Mouse (Mus musculus) G1E (cell line): ENCODE data around the gene Dok5. TPM values are rescaled to one million over a fixed set of nuclear protein-coding genes. Genes with fewer than 3 reads are reported as not detected.

ENCODE experiments used
- ATAC-seq: 2 replicates; pipeline ENCODE4 v1.8.0; 2016; ENCODE audit warnings: mild to moderate bottlenecking; ENCODE audit not compliant: insufficient number of reproducible peaks, poor library complexity, low FRiP score, severe bottlenecking; ENCODE audit errors: extremely low read depth
- DNase-seq: peaks from one replicate; pipeline ENCODE4 v3.0.0; 2012; ENCODE audit warnings: low spot score
- H3K27me3 ChIP-seq: 2 replicates; pipeline ENCODE4 v1.6.1; 2012; ENCODE audit warnings: mild to moderate bottlenecking, low read length, inconsistent platforms; ENCODE audit not compliant: insufficient read depth
- H3K36me3 ChIP-seq: replicated peaks from 2 replicates; pipeline ENCODE3; 2012; ENCODE audit warnings: mild to moderate bottlenecking, inconsistent platforms
- H3K4me1 ChIP-seq: 2 replicates; pipeline ENCODE4 v1.6.1; 2012; ENCODE audit warnings: low read depth, low read length, inconsistent platforms, mixed read lengths; ENCODE audit not compliant: insufficient read depth
- H3K4me3 ChIP-seq: 2 replicates; pipeline ENCODE4 v1.5.1; 2012; ENCODE audit warnings: low read depth, mild to moderate bottlenecking, inconsistent platforms, low read length, moderate library complexity, mixed read lengths
- H3K9me3 ChIP-seq: replicated peaks from 2 replicates; pipeline ENCODE4 v1.6.1; 2012; ENCODE audit warnings: inconsistent platforms
- CTCF ChIP-seq: IDR thresholded peaks from 2 replicates; pipeline ENCODE4 v1.5.1; 2012; ENCODE audit warnings: low read depth, low read length, inconsistent platforms, mixed read lengths
- GATA1 ChIP-seq: IDR thresholded peaks from 2 replicates; pipeline ENCODE4 v1.6.1; 2012; ENCODE audit warnings: borderline replicate concordance, low read length, inconsistent platforms, mixed read lengths
- GATA2 ChIP-seq: IDR thresholded peaks from 2 replicates; pipeline ENCODE4 v1.6.1; 2012; ENCODE audit warnings: low read depth, low read length, inconsistent platforms, borderline replicate concordance
- POLR2AphosphoS5 ChIP-seq: IDR thresholded peaks from 2 replicates; pipeline ENCODE4 v1.6.1; 2012; ENCODE audit warnings: low read depth, low read length, inconsistent platforms; ENCODE audit not compliant: insufficient replicate concordance
- TAL1 ChIP-seq: conservative IDR thresholded peaks from 2 replicates; pipeline ENCODE4 v1.6.1; 2012; ENCODE audit warnings: low read depth, low read length, inconsistent platforms, mixed read lengths
- polyA plus RNA-seq: library from polyadenylated mRNA; stranded (reverse); fragments of >175 nt; gene quantifications from 2 replicates; pipeline ENCODE4 v1.2.3, GENCODE M21; 2012
- total RNA-seq, 2 experiments: library from RNA; stranded (forward) in 1 of 2; stranded (reverse) in 1 of 2; fragments of 200-1000 nt in 1 of 2; fragments of >200 nt in 1 of 2; fragmentation: Nextera tagmentation in 1 of 2; gene quantifications; 2 replicates each; pipeline ENCODE4 v1.2.3; 2014 to 2017

Dok5 gene
- total and polyA plus RNA-seq, 3 experiments, result 0.11 TPM; not detected in 2

DNA sequence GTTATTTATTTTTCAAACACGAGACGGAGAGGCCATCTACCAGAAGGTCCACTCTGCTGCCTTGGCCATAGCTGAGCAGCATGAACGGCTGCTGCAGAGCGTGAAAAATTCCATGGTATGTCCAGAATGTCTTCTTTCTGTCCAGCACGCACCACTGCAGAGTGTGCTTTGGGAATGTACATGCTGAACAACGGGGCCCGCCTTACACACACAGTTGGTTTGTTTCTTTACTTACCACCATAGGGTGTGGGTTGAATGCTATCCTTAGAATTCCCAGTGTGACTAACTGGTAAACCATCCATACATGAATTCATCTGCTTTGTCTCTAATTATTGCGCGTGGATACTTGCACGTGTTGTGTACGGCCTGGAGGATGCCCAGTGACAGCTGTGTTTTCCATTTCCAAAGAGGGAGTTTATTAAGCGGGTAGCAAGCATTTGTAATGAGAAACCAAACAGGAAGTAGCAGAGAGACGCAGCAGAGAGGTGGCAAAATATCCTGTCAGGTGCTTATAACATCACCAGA lies 109.9 kb downstream of the Dok5 start:
- no peak for ATAC-seq
- peaks cover 79% of the 10 kb centered on the region for H3K9me3 ChIP-seq
- no peak overlapping the region for H3K4me3 ChIP-seq

DNA sequence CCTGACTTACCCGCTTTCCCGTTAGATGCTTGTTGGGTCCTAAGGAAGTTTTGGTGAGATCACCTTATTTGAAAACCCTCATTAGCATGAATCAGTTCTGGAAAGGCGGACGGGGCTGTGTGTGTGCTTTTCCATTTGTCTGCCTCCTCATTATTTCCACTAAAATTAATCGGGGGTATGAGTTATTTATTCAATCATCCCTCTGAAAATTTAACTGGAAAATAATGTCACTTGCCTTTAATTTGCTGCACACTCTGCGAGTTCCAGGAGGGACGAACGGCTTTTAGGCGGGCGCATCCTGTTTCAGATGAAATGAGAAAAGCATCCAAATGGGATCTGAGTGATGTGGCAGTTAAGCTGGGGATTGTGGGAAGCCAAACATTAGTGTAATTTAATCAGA lies 113.9 kb downstream of the Dok5 start:
- H3K27me3 ChIP-seq, result no peaks in the 10 kb centered on the region
- no peaks in the 10 kb centered on the region for H3K4me1 ChIP-seq
- no peak for TF ChIP-seq POLR2AphosphoS5
- no peak for TF ChIP-seq GATA2
- DNase-seq, result no peak
- H3K9me3 ChIP-seq, result peaks cover 82% of the 10 kb centered on the region
- ATAC-seq, result no peak
- H3K36me3 ChIP-seq, result no peaks in the 10 kb centered on the region
- no peak overlapping the region for H3K4me3 ChIP-seq

More for the DNA sequence above, 109.9 kb downstream of the Dok5 start:
- no peak for DNase-seq
- H3K4me1 ChIP-seq, result no peaks in the 10 kb centered on the region
- no peaks in the 10 kb centered on the region for H3K27me3 ChIP-seq
- TF ChIP-seq POLR2AphosphoS5 (no peak), TAL1 (no peak), GATA1 (no peak), GATA2 (no peak), CTCF (no peak)
- H3K36me3 ChIP-seq, result no peaks in the 10 kb centered on the region

DNA sequence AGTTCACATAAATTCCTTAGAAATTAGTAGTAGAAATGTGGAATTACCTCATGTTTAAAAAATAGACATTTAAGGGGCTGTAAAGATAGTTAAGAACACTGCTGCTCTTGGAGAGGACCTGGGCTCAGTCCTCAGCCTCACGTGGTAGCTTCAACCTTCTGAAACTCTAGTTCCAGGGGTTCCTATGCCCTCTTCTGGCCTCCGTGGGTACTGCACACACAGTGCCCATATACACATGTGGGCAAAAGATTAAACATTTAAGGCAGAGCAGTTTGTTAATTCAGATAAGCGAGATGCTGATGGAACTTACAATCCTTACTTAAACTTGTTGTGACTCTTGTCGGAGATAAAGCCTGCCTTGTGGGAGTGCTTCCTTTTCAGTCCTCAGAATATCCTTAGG lies 118.5 kb downstream of the Dok5 start:
- Histone ChIP-seq H3K9me3 (peaks cover 86% of the 10 kb centered on the region), H3K27me3 (no peaks in the 10 kb centered on the region), H3K4me1 (no peaks in the 10 kb centered on the region), H3K36me3 (no peaks in the 10 kb centered on the region), H3K4me3 (no peak overlapping the region)
- ATAC-seq (no peak), DNase-seq (no peak)
- TF ChIP-seq TAL1 (no peak), GATA2 (no peak), POLR2AphosphoS5 (no peak), CTCF (no peak), GATA1 (no peak)

DNA sequence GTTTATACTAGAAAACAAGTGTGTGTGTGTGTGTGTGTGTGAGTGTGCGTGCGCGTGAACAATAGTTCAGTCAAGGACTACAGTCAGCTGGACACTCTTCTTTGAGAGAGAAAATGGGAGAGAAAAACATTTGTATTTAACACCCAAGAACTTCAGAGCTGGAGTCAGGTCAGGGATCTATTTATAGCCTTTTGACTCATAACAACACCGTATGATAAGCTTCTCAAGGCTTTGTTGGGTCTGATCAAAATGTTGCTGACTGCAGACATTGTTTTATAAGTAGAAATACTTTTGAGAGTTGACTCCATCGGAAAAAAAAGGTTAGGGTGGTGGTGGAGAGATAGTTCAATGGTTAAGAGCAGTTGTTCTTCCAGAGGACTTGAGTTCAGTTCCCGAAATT lies 120.7 kb downstream of the Dok5 start:
- Histone ChIP-seq H3K4me3 (no peak overlapping the region), H3K36me3 (no peaks in the 10 kb centered on the region), H3K9me3 (peaks cover 81% of the 10 kb centered on the region), H3K27me3 (no peaks in the 10 kb centered on the region), H3K4me1 (no peaks in the 10 kb centered on the region)
- no peak for DNase-seq
- TF ChIP-seq GATA1 (no peak), GATA2 (no peak), TAL1 (no peak), POLR2AphosphoS5 (no peak), CTCF (no peak)
- ATAC-seq, result no peak

DNA sequence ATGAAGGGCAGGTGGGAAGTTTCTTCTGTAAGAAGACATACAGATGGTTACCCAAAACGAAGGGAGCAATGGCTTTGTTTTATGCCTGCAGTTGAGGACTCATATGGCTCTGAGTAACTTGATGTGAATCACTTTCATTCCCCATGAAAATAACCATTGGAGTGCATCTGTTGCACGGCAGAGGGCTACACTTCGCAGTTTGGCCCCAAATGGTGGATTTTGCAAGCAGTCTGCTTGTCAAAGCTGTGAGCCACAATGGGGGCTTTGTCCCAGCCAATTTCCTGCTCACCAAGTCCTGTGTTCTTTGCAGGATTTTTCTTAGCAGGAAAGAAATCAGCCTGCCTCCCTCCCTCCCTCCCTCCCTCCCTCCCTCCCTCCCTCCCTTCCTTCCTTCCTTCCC lies 123.6 kb downstream of the Dok5 start:
- no peak for DNase-seq
- Histone ChIP-seq H3K36me3 (no peaks in the 10 kb centered on the region), H3K4me1 (no peaks in the 10 kb centered on the region), H3K4me3 (no peak overlapping the region), H3K9me3 (peaks cover 80% of the 10 kb centered on the region), H3K27me3 (no peaks in the 10 kb centered on the region)
- TF ChIP-seq GATA2 (no peak), CTCF (no peak)
- no peak for ATAC-seq

DNA sequence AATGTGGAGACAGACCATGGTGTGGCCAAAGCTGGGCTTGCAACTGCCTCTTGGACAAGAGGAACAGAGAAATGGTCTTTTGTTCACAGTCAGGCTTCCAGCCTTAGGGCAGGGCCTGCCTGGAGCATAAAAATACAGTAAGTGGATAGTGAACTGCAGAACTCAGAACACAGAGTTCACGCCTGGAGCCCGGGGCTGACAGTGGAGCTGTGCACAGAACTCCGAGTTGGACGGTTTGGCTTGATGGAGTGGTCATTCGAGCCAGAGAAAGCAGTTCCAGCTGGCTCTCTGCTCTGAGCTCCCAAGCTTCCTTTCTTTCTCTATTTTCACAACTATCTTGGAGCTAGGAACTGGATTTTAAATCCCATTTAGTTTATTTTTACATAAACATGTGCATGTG lies 124.5 kb downstream of the Dok5 start:
- DNase-seq (no peak), ATAC-seq (no peak)
- H3K36me3 ChIP-seq, result no peaks in the 10 kb centered on the region
- H3K4me3 ChIP-seq, result no peak overlapping the region
- peaks cover 78% of the 10 kb centered on the region for H3K9me3 ChIP-seq
- no peaks in the 10 kb centered on the region for H3K4me1 ChIP-seq
- no peaks in the 10 kb centered on the region for H3K27me3 ChIP-seq
- no peak for TF ChIP-seq GATA1
- TF ChIP-seq CTCF, result no peak
- TF ChIP-seq POLR2AphosphoS5, result no peak
- TF ChIP-seq GATA2, result no peak
- TF ChIP-seq TAL1, result no peak

DNA sequence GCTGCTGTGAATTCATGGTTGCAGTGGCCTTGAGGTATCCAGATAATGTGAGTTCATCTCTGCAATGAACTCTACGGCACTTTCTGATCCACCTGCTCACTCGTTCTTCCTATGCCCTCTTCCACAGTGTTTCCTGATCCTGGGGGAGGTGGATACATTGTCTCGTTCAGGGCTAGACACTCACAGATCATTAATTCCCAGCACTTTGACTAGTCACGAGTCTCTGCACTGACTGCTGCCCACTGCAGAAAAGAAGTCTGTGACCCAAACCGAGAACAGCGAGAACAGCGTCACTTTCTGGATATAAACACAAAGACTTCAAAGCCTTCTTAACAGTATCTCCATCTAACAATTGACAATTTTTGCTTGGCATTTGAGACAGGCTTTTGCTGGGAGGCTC lies 125.9 kb downstream of the Dok5 start:
- no peak for TF ChIP-seq GATA2
- TF ChIP-seq TAL1, result no peak
- no peak for TF ChIP-seq POLR2AphosphoS5
- no peak for TF ChIP-seq GATA1
- no peak for TF ChIP-seq CTCF
- DNase-seq, result no peak
- Histone ChIP-seq H3K4me3 (no peak overlapping the region), H3K27me3 (no peaks in the 10 kb centered on the region), H3K36me3 (no peaks in the 10 kb centered on the region), H3K9me3 (peaks cover 80% of the 10 kb centered on the region), H3K4me1 (no peaks in the 10 kb centered on the region)
- ATAC-seq, result no peak
